Mouse (Mus musculus): ENCODE results near the gene Ift172.
"Not testable (repeated sequence)": the region's sequence is repeated elsewhere in the genome, so short reads cannot be mapped to it uniquely, and the experiment has no call there.

Ift172 gene

DNA sequence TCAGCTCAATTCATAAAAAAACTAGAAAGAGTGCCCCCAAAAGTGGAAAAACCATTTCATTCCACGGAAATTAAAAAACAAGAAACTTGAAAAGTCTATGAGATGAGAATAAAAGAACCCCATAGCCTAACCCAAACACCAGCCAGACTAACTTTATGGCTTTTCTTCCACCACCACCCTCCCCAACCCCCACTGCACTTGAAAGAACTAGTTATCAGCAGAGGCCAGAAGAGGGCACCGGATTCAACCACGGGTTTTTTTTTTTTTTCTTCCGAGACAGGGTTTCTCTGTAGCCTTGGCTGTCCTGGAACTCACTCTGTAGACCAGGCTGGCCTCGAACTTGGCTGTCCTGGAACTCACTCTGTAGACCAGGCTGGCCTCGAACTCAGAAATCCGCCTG, 72.6 kb downstream of the Ift172 start:
- DNase-seq (ENCODE audit: low spot score in 2 of 2): peak in 1 of 2 experiments; percentile 44

DNA sequence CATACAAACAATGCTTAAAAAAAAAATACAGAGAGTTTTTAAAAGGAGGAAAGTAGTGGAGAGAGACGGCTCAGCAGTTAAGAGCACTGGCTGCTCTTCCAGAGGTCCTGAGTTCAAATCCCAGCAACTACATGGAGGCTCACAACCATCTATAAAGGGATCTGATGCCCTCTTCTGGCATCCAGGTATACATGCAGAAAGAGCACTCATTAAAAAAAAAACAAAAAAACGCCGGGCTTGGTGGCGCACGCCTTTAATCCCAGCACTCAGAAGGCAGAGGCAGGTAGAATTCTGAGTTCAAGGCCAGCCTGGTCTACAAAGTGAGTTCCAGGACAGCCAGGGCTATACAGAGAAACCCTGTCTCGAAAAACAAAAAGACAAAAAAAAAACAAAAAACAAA, 74.4 kb downstream of the Ift172 start:
- not testable (repeated sequence) for DNase-seq (ENCODE audit: low spot score in 2 of 2)

DNA sequence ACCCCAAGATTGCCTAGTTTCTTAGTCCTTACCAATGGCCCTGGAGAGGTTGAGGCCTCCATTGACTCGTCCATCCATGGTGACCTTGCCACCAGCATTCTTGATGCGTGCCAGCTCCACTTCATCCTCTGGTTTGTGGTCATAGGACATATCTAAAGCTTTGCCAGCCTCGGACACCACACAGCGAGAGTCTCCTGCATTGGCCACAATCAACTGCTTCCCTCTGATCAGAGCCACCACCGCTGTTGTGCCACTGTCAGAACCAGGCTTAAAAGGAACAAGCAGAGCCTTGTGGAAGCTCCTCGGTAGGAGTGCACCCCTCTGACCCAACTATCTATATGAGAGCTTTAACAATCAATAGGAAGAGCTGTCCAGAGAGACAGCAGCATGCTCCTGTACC, 86.5 kb downstream of the Ift172 start:
- no peak for DNase-seq (ENCODE audit: low spot score in 2 of 2)

DNA sequence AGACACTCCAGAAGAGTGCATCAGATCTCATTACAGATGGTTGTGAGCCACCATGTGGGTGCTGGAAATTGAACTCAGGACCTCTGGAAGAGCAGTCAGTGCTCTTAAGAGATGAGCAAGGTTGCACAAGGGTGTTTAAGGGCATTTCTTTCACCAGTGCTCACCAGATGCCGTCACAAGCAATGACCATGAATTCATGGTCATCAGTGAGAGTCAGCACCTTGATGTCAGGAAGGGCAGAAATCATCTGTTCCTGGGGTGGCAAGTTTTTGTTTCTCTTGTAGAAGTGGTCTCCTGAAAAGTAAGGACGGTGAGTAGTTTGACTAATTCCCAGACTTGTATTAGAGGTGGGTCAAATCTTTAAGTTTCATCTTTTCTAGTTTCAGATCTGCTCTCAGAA, 87.0 kb downstream of the Ift172 start:
- DNase-seq (ENCODE audit: low spot score in 2 of 2): no peak
